Mouse (Mus musculus) adrenal gland (tissue): ENCODE results near the gene Pole3.

Experiments
- intact Hi-C: fragments of 180-260 bp; cut with DNase I; formaldehyde crosslinking; loops from one replicate; pipeline ENCODE4 v1.15.1; 2025

Pole3 gene

DNA sequence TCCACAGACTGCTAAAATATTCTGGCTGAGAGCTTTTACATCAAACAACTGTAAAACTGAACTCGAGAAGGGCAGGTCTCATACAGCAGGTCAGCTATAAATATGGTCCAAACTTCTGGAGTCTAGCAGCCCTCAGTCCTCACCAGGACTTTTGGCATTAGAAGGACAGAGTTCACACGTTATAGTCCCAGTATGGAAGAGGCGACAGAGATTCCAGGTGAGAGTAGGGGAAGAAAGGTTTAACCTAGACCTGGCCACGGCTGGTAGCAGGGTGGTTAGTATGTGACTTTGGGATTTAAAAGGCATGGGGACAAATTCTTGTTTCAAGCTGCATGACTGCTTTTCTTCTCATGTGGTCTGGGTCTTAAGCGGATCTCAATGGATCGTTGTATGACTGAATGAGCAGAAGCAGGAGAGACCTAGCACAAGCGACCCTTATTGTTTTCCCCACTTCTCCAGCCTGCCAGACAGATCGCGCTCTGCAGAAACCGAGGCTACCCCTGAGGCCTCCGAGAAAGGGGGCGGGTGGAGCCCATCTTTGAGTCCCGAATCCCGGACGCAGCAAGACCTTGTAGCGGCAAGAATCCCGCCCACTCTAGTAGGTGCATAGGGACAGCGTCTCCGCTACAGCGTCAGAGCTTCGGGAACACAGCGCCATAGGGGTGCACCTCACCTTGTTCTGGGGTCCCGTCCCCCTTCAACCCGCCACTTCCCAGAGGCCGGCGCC is 5.6 kb downstream of the Pole3 start:
- intact Hi-C loops: no loop called here

DNA sequence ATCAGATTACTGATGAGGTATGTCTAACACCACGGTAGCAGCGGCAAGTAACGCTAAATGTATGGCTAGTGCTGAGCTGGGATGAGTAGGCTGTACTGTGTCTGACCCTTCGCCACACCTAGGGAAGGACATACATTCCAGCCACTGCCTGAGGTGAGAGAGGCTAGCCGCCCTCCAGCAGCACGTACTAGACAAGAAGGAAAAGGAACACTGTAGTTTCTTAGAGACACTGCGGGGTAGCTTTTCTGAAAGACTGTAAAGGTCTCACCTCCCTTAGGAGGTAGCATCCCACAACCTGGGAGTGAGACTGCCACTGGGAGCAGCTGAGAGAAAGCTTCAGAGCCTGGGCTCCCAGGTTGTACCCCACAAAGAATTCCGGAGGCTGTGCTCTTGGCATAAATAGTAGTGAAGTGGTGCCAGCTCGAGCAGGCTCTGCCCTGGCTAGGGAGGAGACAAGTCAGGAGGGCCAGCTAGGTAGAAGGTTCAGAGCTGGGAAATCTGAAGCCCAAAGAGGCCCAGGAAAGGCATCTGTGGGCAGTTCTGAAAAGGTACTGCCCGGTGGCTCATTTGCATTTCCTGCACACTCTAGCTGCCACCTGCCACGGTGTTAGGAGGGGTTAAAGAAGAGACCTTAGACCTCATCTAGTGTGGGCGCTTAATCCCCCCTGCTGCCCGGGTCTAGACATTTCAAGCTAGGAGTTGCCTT is 6.3 kb downstream of the Pole3 start:
- intact Hi-C loops: no loop called here

- intact Hi-C loops: no loop called here
Observed at GRCm38 (mm10) chr4:62517538-62518415, 7.1 kb downstream of the Pole3 start.

- intact Hi-C loops: no loop called here
Observed at GRCm38 (mm10) chr4:62517046-62517445, 7.8 kb downstream of the Pole3 start.

DNA sequence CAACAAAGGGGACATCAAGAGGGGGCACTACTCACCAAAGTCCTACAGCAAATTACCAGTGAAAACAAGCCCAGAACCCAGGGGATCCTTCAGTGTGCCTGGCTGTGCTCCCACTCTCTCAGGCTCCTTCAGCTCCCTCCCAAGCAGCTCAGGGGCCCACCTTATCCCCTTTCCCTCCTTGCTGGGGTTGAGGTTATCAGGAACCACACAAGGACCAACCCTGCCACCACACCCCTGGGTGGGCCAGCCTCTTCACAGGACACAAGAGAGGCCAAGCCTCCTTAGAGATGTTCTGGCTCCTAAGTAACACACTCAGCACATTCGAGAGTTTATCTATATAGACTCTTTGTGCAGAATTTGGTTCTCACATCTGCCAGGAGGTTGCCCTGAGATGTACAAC is 8.3 kb downstream of the Pole3 start:
- intact Hi-C loops: no loop called here

DNA sequence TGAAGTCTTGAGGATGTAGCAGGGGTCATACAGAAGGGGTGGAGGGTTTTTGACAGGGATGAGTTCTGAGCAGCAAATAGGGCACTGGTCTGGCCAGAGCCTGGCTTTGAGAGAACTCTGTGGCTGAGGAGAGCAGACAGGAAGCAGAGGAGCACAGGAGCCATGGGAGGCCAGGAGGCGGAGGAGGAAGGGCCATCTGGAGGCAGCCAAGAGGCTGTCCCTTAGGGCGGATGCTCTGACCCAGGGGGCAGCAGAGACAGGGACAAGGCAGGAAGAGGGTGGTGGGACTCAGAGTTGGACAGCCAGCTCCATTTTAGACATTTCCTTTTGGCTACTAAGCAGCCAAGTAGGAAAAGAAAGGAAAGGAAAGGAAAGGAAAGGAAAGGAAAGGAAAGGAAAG is 8.8 kb downstream of the Pole3 start:
- intact Hi-C loops: no loop called here

- intact Hi-C loops: no loop called here
Observed at GRCm38 (mm10) chr4:62515490-62515889, 9.4 kb downstream of the Pole3 start.

- intact Hi-C loops: no loop called here
Observed at GRCm38 (mm10) chr4:62514995-62515394, 9.9 kb downstream of the Pole3 start.

GRCm38 (mm10) chr4:62513998-62514506 is 10.8 kb downstream of the Pole3 start:
- intact Hi-C loops: no loop called here

GRCm38 (mm10) chr4:62509946-62510345 is 14.9 kb downstream of the Pole3 start:
- intact Hi-C loops: no loop called here

- intact Hi-C loops: no loop called here
Observed at GRCm38 (mm10) chr4:62508839-62509238, 16.0 kb downstream of the Pole3 start.

DNA sequence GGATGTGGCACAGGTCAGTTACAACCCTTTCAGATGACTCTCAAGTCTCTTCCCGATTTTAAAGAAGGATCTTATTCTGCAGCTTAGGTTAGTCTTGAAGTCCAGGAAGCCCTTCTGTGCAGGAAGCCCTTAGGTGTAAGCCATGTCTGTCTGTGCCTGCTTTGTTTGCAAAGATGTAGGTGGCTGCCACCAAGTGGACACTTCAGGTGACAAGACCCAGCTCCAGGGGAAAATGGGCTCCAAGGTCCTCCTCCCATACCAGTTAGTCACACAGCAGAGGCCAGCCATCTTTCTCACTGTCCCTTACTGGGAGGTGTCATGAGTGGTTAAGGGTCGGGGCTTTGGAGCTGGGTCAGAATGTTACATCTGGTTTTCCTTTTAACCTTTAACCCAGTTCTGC is 18.1 kb downstream of the Pole3 start:
- intact Hi-C loops: no loop called here

- intact Hi-C loops: no loop called here
Observed at GRCm38 (mm10) chr4:62505991-62506390, 18.9 kb downstream of the Pole3 start.

GRCm38 (mm10) chr4:62503374-62503970 is 21.4 kb downstream of the Pole3 start, which contains the start of gene Hdhd3:
Hdhd3 (minus strand) TSS chr4:62503467.
- intact Hi-C loops: no loop called here

- intact Hi-C loops: no loop called here
Observed at GRCm38 (mm10) chr4:62502969-62503368, 21.9 kb downstream of the Pole3 start.

- intact Hi-C loops: no loop called here
Observed at GRCm38 (mm10) chr4:62501964-62502732, 22.7 kb downstream of the Pole3 start.

GRCm38 (mm10) chr4:62501534-62501933 is 23.3 kb downstream of the Pole3 start:
- intact Hi-C loops: no loop called here

- intact Hi-C loops: no loop called here
Observed at GRCm38 (mm10) chr4:62500799-62501198, 24.1 kb downstream of the Pole3 start.

- intact Hi-C loops: no loop called here
Observed at GRCm38 (mm10) chr4:62496815-62497214, 28.1 kb downstream of the Pole3 start.

DNA sequence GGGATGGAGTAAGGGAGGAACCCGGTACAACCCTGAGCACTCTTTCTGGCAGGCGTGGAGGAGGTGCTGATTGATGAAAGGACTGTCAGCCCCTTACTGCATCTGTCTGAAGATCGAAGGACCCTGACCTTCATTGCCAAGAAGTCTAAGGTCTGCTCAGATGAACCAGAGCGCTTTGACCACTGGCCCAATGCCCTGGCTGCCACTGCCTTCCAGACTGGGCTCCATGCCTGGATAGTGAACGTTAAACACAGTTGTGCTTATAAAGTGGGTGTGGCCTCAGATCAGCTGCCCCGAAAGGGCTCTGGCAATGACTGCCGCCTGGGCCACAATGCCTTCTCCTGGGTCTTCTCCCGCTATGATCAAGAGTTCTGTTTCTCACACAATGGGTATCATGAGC is 28.9 kb downstream of the Pole3 start:
- intact Hi-C loops: no loop called here
